Mouse (Mus musculus) cortical plate, adult 2 months (tissue): ENCODE measurements around the gene Hoxa9. TPM values are rescaled to one million over a fixed set of nuclear protein-coding genes. Genes with fewer than 3 reads are reported as not detected.
A peak's percentile ranks its signal among the peaks of the same experiment; 100 is the strongest.

Experiments used
- H3K27ac ChIP-seq: fragments of 200-500 bp; 2 replicates; pipeline ENCODE4 v1.5.1; 2012; ENCODE audit warnings: low read length, control low read depth, inconsistent platforms; ENCODE audit not compliant: insufficient read depth
- H3K4me1 ChIP-seq: fragments of 200-500 bp; 2 replicates; pipeline ENCODE4 v1.6.1; 2011; ENCODE audit warnings: low read length; ENCODE audit not compliant: control insufficient read depth, insufficient read depth
- H3K4me3 ChIP-seq: fragments of 200-500 bp; 2 replicates; pipeline ENCODE4 v1.5.1; 2011; ENCODE audit warnings: mild to moderate bottlenecking, low read length, control low read depth; ENCODE audit not compliant: insufficient read depth
- CTCF ChIP-seq: fragments of 200-500 bp; IDR thresholded peaks from 2 replicates; pipeline ENCODE4 v1.5.1; 2011; ENCODE audit warnings: mild to moderate bottlenecking, control low read depth, low read length; ENCODE audit not compliant: insufficient read depth; ENCODE audit errors: extremely low read depth
- POLR2A ChIP-seq: fragments of 200-500 bp; IDR thresholded peaks from 2 replicates; pipeline ENCODE4 v1.6.1; 2011; ENCODE audit warnings: mild to moderate bottlenecking, low read length, control low read depth; ENCODE audit not compliant: insufficient read depth; ENCODE audit errors: extremely low read depth
- polyA plus RNA-seq: library from polyadenylated mRNA; depleted of rRNA; stranded (reverse); fragments of >200 nt; gene quantifications from 2 replicates; pipeline ENCODE4 v1.2.3, GENCODE M21; 2012

Gene Hoxa9
- polyA plus RNA-seq, 1 experiment = not detected

- Histone ChIP-seq H3K27ac (no peak overlapping the region), H3K4me3 (no peak overlapping the region), H3K4me1 (no peaks in the 10 kb centered on the region)
- TF ChIP-seq POLR2A (no peak), CTCF (no peak)
Observed at GRCm38 (mm10) chr6:52216691-52217458, 14.0 kb downstream of the Hoxa9 start.

GRCm38 (mm10) chr6:52215771-52216535, 14.9 kb downstream of the Hoxa9 start:
- Histone ChIP-seq H3K4me1 (no peaks in the 10 kb centered on the region), H3K27ac (no peak overlapping the region), H3K4me3 (no peak overlapping the region)
- TF ChIP-seq POLR2A (no peak), CTCF (no peak)

GRCm38 (mm10) chr6:52215070-52215469, 15.8 kb downstream of the Hoxa9 start:
- TF ChIP-seq POLR2A = no peak
- TF ChIP-seq CTCF = no peak
- Histone ChIP-seq H3K4me3 (no peak overlapping the region), H3K27ac (no peak overlapping the region), H3K4me1 (no peaks in the 10 kb centered on the region)

GRCm38 (mm10) chr6:52214271-52214670, 16.6 kb downstream of the Hoxa9 start:
- no peaks in the 10 kb centered on the region for H3K4me1 ChIP-seq
- TF ChIP-seq POLR2A = no peak
- no peak for TF ChIP-seq CTCF
- no peak overlapping the region for H3K27ac ChIP-seq
- no peak overlapping the region for H3K4me3 ChIP-seq

- no peak for TF ChIP-seq CTCF
- no peak for TF ChIP-seq POLR2A
- no peak within 1 kb of the TSS for H3K27ac ChIP-seq
- H3K4me3 ChIP-seq = no peak within 1 kb of the TSS
- H3K4me1 ChIP-seq = no peaks in the 10 kb centered on the region
Observed at GRCm38 (mm10) chr6:52213119-52213986, 17.5 kb downstream of the Hoxa9 start, which contains the start of the genes Hoxa3 and Gm28308. Gene Hoxa3 (minus strand): TSS chr6:52213336. Gene Gm28308 (minus strand): TSS chr6:52213339.

GRCm38 (mm10) chr6:52212556-52213118, 18.3 kb downstream of the Hoxa9 start:
- TF ChIP-seq CTCF (no peak), POLR2A (no peak)
- Histone ChIP-seq H3K4me1 (no peaks in the 10 kb centered on the region), H3K27ac (no peak overlapping the region), H3K4me3 (no peak overlapping the region)

GRCm38 (mm10) chr6:52211961-52212360, 18.9 kb downstream of the Hoxa9 start:
- Histone ChIP-seq H3K27ac (no peak overlapping the region), H3K4me1 (no peaks in the 10 kb centered on the region), H3K4me3 (no peak overlapping the region)
- TF ChIP-seq CTCF = no peak
- no peak for TF ChIP-seq POLR2A

GRCm38 (mm10) chr6:52211170-52211935, 19.5 kb downstream of the Hoxa9 start:
- TF ChIP-seq POLR2A (no peak), CTCF (peak; percentile 30; the same call in 1 of the 2 replicates)
- Histone ChIP-seq H3K4me1 (no peaks in the 10 kb centered on the region), H3K27ac (no peak overlapping the region), H3K4me3 (no peak overlapping the region)
